Mouse (Mus musculus): ENCODE data around the gene Iqschfp. TPM values are rescaled to one million over a fixed set of nuclear protein-coding genes. Genes with fewer than 3 reads are reported as not detected.

Iqschfp gene
- polyA plus RNA-seq, 1 experiment from 2014 or later, result 4.7 TPM

DNA sequence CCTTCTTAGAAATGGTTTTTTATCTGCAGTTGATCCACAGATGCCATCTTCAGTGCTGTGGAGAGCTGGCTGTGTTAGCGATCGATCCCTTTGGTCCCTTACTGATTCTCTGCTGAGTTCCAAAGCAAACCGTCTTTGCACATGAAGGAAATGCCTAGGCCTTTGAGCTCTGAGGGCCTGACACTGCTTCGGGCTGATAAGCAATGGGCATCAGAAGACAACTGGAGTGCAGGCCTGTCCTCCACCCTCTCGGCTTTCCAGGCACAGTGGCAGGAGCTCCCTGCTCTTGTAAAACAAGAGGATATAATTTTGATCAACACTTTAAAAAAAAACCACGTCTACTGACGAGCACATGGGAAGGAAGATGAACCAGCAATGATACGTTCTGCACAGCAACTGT lies 649.7 kb downstream of the Iqschfp start:
- Histone ChIP-seq H3K27ac (ENCODE audit: low read depth, low read length) (no peak overlapping the region), H3K4me2 (ENCODE audit: low read depth, low read length) (no peak overlapping the region), H3K4me1 (ENCODE audit: control insufficient read depth, insufficient read depth, low read length) (peaks cover 4% of the 10 kb centered on the region; the same call in 1 of the 2 replicates), H3K4me3 (ENCODE audit: low read depth, low read length) (no peak overlapping the region), H3K27me3 (ENCODE audit: control insufficient read depth, insufficient read depth, low read length) (no peaks in the 10 kb centered on the region), H3K9ac (replicated peaks; ENCODE audit: low read depth, low read length) (no peak overlapping the region), H3K9me3 (ENCODE audit: control insufficient read depth, low read length) (no peaks in the 10 kb centered on the region), H3K36me3 (ENCODE audit: control insufficient read depth, insufficient read depth, low read length) (no peaks in the 10 kb centered on the region)
- 87% methylated on average over 8 of the region's 8 CpGs for WGBS
- no peak for ATAC-seq (ENCODE audit: low read depth)

DNA sequence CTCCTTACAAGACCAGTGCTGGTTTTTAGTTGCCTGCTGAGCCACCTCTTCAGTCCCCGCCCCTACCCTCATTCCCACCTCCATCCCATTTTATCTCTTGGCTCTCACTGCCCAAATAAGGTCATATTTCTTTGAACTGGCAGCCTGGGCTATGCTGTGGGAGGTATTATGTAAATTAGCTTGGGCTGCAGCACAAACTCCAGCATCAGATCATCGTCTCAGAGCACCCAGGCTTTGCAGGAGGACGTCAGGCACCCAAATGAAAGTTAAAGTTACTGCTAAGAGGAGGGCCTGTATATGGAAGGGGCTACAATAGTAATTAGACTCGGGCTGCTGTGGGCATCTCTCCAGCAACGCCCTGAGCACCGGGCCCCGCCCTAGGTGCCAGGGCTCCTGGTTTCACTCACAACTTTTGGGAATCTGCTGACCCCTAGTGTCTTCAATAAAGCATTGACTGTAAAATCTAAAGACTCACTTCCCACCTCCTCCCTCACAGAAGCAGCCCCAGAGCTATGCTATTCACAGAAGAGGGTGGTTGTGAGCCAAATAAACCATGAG lies 651.0 kb downstream of the Iqschfp start:
- Histone ChIP-seq H3K27ac (ENCODE audit: low read depth, low read length) (no peak overlapping the region), H3K9ac (replicated peaks; ENCODE audit: low read depth, low read length) (no peak overlapping the region), H3K4me1 (ENCODE audit: control insufficient read depth, insufficient read depth, low read length) (peaks cover 4% of the 10 kb centered on the region; the same call in 1 of the 2 replicates), H3K27me3 (ENCODE audit: control insufficient read depth, insufficient read depth, low read length) (no peaks in the 10 kb centered on the region), H3K4me3 (ENCODE audit: low read depth, low read length) (no peak overlapping the region), H3K4me2 (ENCODE audit: low read depth, low read length) (peak overlapping the region; percentile 35; the same call in 1 of the 2 replicates), H3K36me3 (ENCODE audit: control insufficient read depth, insufficient read depth, low read length) (no peaks in the 10 kb centered on the region), H3K9me3 (ENCODE audit: control insufficient read depth, low read length) (no peaks in the 10 kb centered on the region)
- 3% methylated on average over 7 of the region's 7 CpGs for WGBS
- peak; percentile 81 for ATAC-seq (ENCODE audit: low read depth)

DNA sequence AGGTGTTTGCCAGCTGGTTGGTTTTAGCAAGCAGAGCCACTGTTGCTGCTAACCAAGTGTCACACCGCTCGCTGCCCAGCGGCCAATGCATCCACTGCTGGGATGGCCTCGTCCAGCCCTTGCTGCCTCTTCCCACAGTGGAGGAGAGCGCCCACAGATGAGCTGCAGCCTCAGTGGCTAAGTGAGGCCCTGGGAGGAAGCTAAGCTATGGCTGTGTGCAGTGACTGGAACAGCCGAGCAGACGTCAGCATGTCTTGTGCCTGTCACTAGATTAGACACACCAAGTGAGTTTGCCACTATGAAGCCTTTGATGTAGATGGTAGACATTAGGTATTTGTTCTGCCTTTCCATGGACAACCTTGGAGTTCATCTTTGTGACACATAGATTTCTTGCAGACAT lies 652.8 kb downstream of the Iqschfp start:
- H3K36me3 ChIP-seq (ENCODE audit: control insufficient read depth, insufficient read depth, low read length), result no peaks in the 10 kb centered on the region
- H3K27me3 ChIP-seq (ENCODE audit: control insufficient read depth, insufficient read depth, low read length), result no peaks in the 10 kb centered on the region
- no peak overlapping the region for H3K27ac ChIP-seq (ENCODE audit: low read depth, low read length)
- WGBS, result 67% methylated on average over 7 of the region's 7 CpGs
- H3K4me2 ChIP-seq (ENCODE audit: low read depth, low read length), result no peak overlapping the region
- H3K4me3 ChIP-seq (ENCODE audit: low read depth, low read length), result no peak overlapping the region
- peak; percentile 38; the same call in 1 of the 2 replicates for ATAC-seq (ENCODE audit: low read depth)
- no peaks in the 10 kb centered on the region for H3K9me3 ChIP-seq (ENCODE audit: control insufficient read depth, low read length)
- H3K4me1 ChIP-seq (ENCODE audit: control insufficient read depth, insufficient read depth, low read length), result peaks cover 4% of the 10 kb centered on the region; the same call in 1 of the 2 replicates
- no peak overlapping the region for H3K9ac ChIP-seq (replicated peaks; ENCODE audit: low read depth, low read length)

DNA sequence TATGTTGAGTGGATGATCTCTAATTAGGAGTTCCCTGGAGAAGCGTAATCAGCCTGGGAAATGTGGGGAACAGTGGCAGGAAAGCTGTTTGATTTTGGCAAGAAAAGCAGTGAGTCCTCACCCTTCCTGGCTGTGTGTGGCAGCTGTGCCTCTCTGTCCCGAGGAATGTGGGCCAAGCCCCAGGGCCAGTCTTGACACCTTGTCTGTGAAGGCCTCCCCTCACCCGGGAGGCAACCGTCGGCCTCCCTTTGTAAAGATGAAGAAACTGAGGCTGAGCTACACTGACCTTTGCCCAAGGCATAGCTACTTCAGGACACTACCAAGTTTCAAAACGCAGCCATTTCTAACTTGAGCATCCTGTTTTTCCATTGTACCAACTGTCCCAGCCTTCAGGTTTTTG lies 653.9 kb downstream of the Iqschfp start:
- Histone ChIP-seq H3K27ac (ENCODE audit: low read depth, low read length) (no peak overlapping the region), H3K9ac (replicated peaks; ENCODE audit: low read depth, low read length) (no peak overlapping the region), H3K4me3 (ENCODE audit: low read depth, low read length) (no peak overlapping the region), H3K27me3 (ENCODE audit: control insufficient read depth, insufficient read depth, low read length) (no peaks in the 10 kb centered on the region), H3K4me1 (ENCODE audit: control insufficient read depth, insufficient read depth, low read length) (peaks cover 4% of the 10 kb centered on the region; the same call in 1 of the 2 replicates), H3K9me3 (ENCODE audit: control insufficient read depth, low read length) (no peaks in the 10 kb centered on the region), H3K36me3 (ENCODE audit: control insufficient read depth, insufficient read depth, low read length) (no peaks in the 10 kb centered on the region), H3K4me2 (ENCODE audit: low read depth, low read length) (no peak overlapping the region)
- no peak for ATAC-seq (ENCODE audit: low read depth)
- 47% methylated on average over 6 of the region's 6 CpGs for WGBS

DNA sequence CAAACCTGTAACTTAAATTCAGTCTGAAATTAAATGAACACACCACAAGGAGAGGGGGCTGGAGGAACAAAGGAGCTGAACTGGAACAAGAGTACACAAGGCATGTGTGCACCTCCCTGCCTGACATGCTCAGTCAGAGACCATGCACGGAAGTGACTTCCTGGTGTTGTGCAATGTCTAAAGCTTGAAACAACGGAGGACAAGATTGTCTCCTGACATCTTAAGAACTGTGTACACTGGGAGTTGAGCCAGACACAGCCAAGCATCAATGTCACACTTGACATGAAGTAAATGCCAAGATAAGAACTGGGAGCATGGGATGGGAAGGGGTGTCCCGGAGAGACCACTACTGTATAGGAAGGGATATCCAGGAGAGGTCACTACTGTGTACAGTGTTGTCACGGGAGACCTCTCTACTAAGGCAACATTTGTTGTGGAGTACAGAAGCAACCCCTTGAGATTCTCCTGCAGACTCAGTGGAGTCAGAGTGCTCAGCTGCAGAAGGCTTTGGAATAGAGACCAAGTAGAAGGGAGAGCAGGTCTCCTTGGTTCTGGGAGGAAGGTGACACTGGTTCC lies 663.1 kb downstream of the Iqschfp start:
- no peak overlapping the region for H3K4me3 ChIP-seq (ENCODE audit: low read depth, low read length)
- H3K36me3 ChIP-seq (ENCODE audit: control insufficient read depth, insufficient read depth, low read length), result no peaks in the 10 kb centered on the region
- no peaks in the 10 kb centered on the region for H3K27me3 ChIP-seq (ENCODE audit: control insufficient read depth, insufficient read depth, low read length)
- H3K9me3 ChIP-seq (ENCODE audit: control insufficient read depth, low read length), result no peaks in the 10 kb centered on the region
- no peaks in the 10 kb centered on the region for H3K4me1 ChIP-seq (ENCODE audit: control insufficient read depth, insufficient read depth, low read length)
- no peak overlapping the region for H3K27ac ChIP-seq (ENCODE audit: low read depth, low read length)
- 82% methylated on average over 4 of the region's 4 CpGs for WGBS
- no peak for ATAC-seq (ENCODE audit: low read depth)
- H3K9ac ChIP-seq (replicated peaks; ENCODE audit: low read depth, low read length), result no peak overlapping the region
- no peak overlapping the region for H3K4me2 ChIP-seq (ENCODE audit: low read depth, low read length)

DNA sequence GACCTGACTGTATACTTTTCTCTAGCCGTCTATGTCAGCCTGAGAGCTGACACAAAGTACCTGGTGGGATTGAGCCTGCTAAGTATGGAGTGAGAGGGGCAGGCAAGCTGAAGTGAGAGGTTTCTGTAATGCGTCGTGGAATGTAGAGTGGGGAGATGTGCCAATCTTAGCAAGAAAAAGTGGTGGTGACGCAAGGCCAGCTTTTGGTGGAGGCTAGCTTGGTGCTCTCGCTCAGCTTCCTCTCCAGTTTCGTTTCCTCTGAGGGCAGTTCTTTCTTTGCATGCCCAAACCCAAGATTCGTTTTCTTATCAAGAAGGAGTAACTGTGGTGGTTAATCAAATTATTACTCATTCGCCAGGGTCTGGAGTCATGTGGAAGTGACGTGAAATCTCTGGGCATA lies 664.9 kb downstream of the Iqschfp start:
- Histone ChIP-seq H3K27ac (ENCODE audit: low read depth, low read length) (no peak overlapping the region), H3K4me3 (ENCODE audit: low read depth, low read length) (no peak overlapping the region), H3K9ac (replicated peaks; ENCODE audit: low read depth, low read length) (no peak overlapping the region), H3K4me1 (ENCODE audit: control insufficient read depth, insufficient read depth, low read length) (no peaks in the 10 kb centered on the region), H3K27me3 (ENCODE audit: control insufficient read depth, insufficient read depth, low read length) (no peaks in the 10 kb centered on the region), H3K9me3 (ENCODE audit: control insufficient read depth, low read length) (no peaks in the 10 kb centered on the region), H3K4me2 (ENCODE audit: low read depth, low read length) (no peak overlapping the region), H3K36me3 (ENCODE audit: control insufficient read depth, insufficient read depth, low read length) (no peaks in the 10 kb centered on the region)
- ATAC-seq (ENCODE audit: low read depth), result no peak
- WGBS, result 92% methylated on average over 9 of the region's 9 CpGs

DNA sequence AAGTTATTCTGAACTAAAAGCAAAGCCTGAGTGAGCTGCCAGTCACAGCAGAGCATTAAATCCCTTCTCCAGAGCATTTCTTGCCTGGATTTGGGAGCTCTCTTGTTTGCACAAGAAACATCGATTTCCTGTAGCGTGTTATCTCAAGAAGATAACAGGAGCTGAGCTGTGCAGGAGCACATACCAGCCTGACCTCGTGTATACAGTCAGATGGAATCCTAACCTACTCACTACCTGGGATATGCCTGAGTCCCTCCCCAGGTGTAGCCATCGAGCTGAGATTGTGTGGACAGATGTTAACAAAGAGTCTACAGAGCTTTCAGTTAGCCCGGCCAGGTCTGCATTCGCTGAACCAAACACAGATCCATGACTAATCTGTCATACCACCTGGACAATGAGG lies 666.7 kb downstream of the Iqschfp start:
- Histone ChIP-seq H3K27me3 (ENCODE audit: control insufficient read depth, insufficient read depth, low read length) (no peaks in the 10 kb centered on the region), H3K4me3 (ENCODE audit: low read depth, low read length) (no peak overlapping the region), H3K27ac (ENCODE audit: low read depth, low read length) (no peak overlapping the region), H3K36me3 (ENCODE audit: control insufficient read depth, insufficient read depth, low read length) (no peaks in the 10 kb centered on the region), H3K9ac (replicated peaks; ENCODE audit: low read depth, low read length) (no peak overlapping the region), H3K4me2 (ENCODE audit: low read depth, low read length) (no peak overlapping the region), H3K4me1 (ENCODE audit: control insufficient read depth, insufficient read depth, low read length) (0 out of 2 replicates have a peak, but pooled peaks cover 3% of the 10 kb centered on the region), H3K9me3 (ENCODE audit: control insufficient read depth, low read length) (no peaks in the 10 kb centered on the region)
- WGBS, result 85% methylated on average over 6 of the region's 6 CpGs
- ATAC-seq (ENCODE audit: low read depth), result no peak

DNA sequence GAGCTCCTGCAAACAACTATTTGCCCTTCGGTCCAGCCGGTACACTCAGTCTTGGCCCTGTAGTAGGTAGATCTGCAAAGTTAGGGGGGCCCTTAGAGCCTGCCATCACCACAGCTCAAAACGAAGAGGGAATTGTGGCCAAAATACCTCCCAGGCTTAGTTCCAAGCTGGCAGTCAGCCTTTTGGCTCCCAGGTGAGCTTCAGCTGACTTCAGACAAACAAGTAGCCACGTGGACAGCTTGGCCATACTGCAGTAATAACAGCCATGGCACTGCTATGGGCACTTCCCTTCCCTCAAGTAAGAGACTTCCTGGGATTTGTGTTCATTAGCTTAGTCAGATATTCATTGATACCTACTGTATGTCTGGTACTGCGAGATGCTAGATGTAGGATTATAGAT lies 668.0 kb downstream of the Iqschfp start:
- H3K27me3 ChIP-seq (ENCODE audit: control insufficient read depth, insufficient read depth, low read length), result no peaks in the 10 kb centered on the region
- WGBS, result 83% methylated on average over 5 of the region's 5 CpGs
- H3K4me2 ChIP-seq (ENCODE audit: low read depth, low read length), result no peak overlapping the region
- H3K36me3 ChIP-seq (ENCODE audit: control insufficient read depth, insufficient read depth, low read length), result no peaks in the 10 kb centered on the region
- peaks cover 4% of the 10 kb centered on the region; the same call in 1 of the 2 replicates for H3K4me1 ChIP-seq (ENCODE audit: control insufficient read depth, insufficient read depth, low read length)
- no peak for ATAC-seq (ENCODE audit: low read depth)
- no peak overlapping the region for H3K27ac ChIP-seq (ENCODE audit: low read depth, low read length)
- H3K9ac ChIP-seq (replicated peaks; ENCODE audit: low read depth, low read length), result no peak overlapping the region
- H3K4me3 ChIP-seq (ENCODE audit: low read depth, low read length), result no peak overlapping the region
- H3K9me3 ChIP-seq (ENCODE audit: control insufficient read depth, low read length), result no peaks in the 10 kb centered on the region

DNA sequence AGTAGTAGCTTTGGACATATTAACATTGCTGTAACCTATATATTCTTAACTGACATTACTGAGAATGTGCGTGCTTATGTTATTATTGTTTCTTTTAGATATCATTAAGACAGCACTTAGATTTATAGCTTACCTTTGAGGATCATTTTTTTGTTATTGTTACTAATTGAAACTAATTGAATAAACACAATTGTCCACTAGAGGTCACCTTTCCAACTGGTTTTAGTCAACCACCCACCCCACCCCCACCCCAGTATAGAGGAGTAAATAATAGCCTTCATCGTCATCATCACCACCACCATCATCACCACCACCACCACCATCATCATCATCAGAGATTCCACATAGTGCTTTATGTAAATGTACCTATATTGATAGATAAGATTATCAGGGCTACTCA lies 670.8 kb downstream of the Iqschfp start:
- H3K27ac ChIP-seq (ENCODE audit: low read depth, low read length), result no peak overlapping the region
- no peak for ATAC-seq (ENCODE audit: low read depth)
- H3K9ac ChIP-seq (replicated peaks; ENCODE audit: low read depth, low read length), result no peak overlapping the region
- H3K36me3 ChIP-seq (ENCODE audit: control insufficient read depth, insufficient read depth, low read length), result no peaks in the 10 kb centered on the region
- H3K4me2 ChIP-seq (ENCODE audit: low read depth, low read length), result no peak overlapping the region
- H3K27me3 ChIP-seq (ENCODE audit: control insufficient read depth, insufficient read depth, low read length), result no peaks in the 10 kb centered on the region
- 79% methylated on average over 2 of the region's 2 CpGs for WGBS
- no peaks in the 10 kb centered on the region for H3K9me3 ChIP-seq (ENCODE audit: control insufficient read depth, low read length)
- no peak overlapping the region for H3K4me3 ChIP-seq (ENCODE audit: low read depth, low read length)
- H3K4me1 ChIP-seq (ENCODE audit: control insufficient read depth, insufficient read depth, low read length), result peaks cover 11% of the 10 kb centered on the region; the same call in 1 of the 2 replicates

Measured in neural tube, embryonic 14.5 days (tissue).